Mouse (Mus musculus): ENCODE measurements around the gene Cidec. TPM values are rescaled to one million over a fixed set of nuclear protein-coding genes. Genes with fewer than 3 reads are reported as not detected.
A peak's percentile ranks its signal among the peaks of the same experiment; 100 is the strongest.

Gene Cidec
- total RNA-seq, 2 experiments from 2014 or later, result 9.6 to 41.2 TPM

- DNase-seq, result peak; percentile 94 to 95
- intact Hi-C loops (cut with DNase I), result loop anchor here (2.0 kb wide), 2 partner anchors 43 to 71 kb away; partner anchors contain the start of gene Brpf1
These were observed 57.8 kb downstream of the Cidec start, which contains the start of the genes Tada3 and Arpc4 for GRCm38 (mm10) chr6:113377496-113378385. TSS of gene Tada3 (minus strand) at chr6:113377883. TSS of gene Arpc4 (plus strand) at chr6:113378115.

GRCm38 (mm10) chr6:113377172-113377495 lies 58.4 kb downstream of the Cidec start:
- DNase-seq, result no peak
- intact Hi-C loops (cut with DNase I), result loop anchor here (2.0 kb wide), 1 partner anchor 42 kb away; no protein-coding TSS in a partner anchor

Small RNA genes within 50 kb of the gene (microRNA-seq; reads per million reads assigned to microRNA genes)
- 0 reads per million in 2 experiments for gene Gm24387

Other genes with a start within 250 kb of the Cidec start
- gene Lhfpl4, start 240.4 kb downstream of the Cidec start, total RNA-seq (2021), result under 1 TPM; 0.41 to 0.47 TPM
- 10 to 100 TPM; 15.5 to 16.1 TPM for gene Mtmr14, start 197.9 kb downstream of the Cidec start, total RNA-seq (2021)
- gene Cpne9, start 153.5 kb downstream of the Cidec start, total RNA-seq (2021), result not detected
- 10 to 100 TPM; 20.1 to 21.8 TPM for gene Brpf1, start 128.6 kb downstream of the Cidec start, total RNA-seq (2021)
- 1 to 10 TPM; 7.1 to 7.2 TPM for gene Ogg1, start 108.8 kb downstream of the Cidec start, total RNA-seq (2021)
- 10 to 100 TPM; 67.2 to 76.7 TPM for gene Camk1, start 91.8 kb downstream of the Cidec start, total RNA-seq (2021)
- 10 to 100 TPM; 22.0 to 23.5 TPM for gene Tada3, start 57.9 kb downstream of the Cidec start, total RNA-seq (2021)
- gene Arpc4, start 57.6 kb downstream of the Cidec start, total RNA-seq (2021), result 100 to 1,000 TPM; 124 to 138 TPM
- gene Ttll3, start 46.5 kb downstream of the Cidec start, total RNA-seq (2021), result 1 to 10 TPM in 1 of 2 experiments, under 1 TPM in 1; 0.92 to 2.2 TPM
- gene Rpusd3, start 16.4 kb downstream of the Cidec start, total RNA-seq (2021), result 10 to 100 TPM in 1 of 2 experiments, 1 to 10 TPM in 1; 8.9 to 14.3 TPM
- gene Jagn1, start 6.8 kb upstream of the Cidec start, total RNA-seq (2021), result 10 to 100 TPM; 26.8 to 28.2 TPM
- 1 to 10 TPM; 1.1 to 1.2 TPM for gene Il17re, start 22.7 kb upstream of the Cidec start, total RNA-seq (2021)
- gene Il17rc, start 35.7 kb upstream of the Cidec start, total RNA-seq (2021), result 10 to 100 TPM in 1 of 2 experiments, 1 to 10 TPM in 1; 8.9 to 11.3 TPM
- gene Creld1, start 47.5 kb upstream of the Cidec start, total RNA-seq (2021), result 10 to 100 TPM; 38.9 to 41.6 TPM
- not detected for gene Prrt3, start 66.2 kb upstream of the Cidec start, total RNA-seq (2021)
- gene Emc3, start 95.9 kb upstream of the Cidec start, total RNA-seq (2021), result 10 to 100 TPM; 62.2 to 64.0 TPM
- gene Fancd2, start 95.9 kb upstream of the Cidec start, total RNA-seq (2021), result 1 to 10 TPM; 3.0 to 3.6 TPM
- gene Fancd2os, start 165.0 kb upstream of the Cidec start, total RNA-seq (2021), result not detected
- gene Brk1, start 169.0 kb upstream of the Cidec start, total RNA-seq (2021), result 10 to 100 TPM; 92.4 to 94.8 TPM
- 10 to 100 TPM; 11.6 to 18.1 TPM for gene Vhl, start 188.2 kb upstream of the Cidec start, total RNA-seq (2021)
- gene Irak2, start 202.7 kb upstream of the Cidec start, total RNA-seq (2021), result 10 to 100 TPM; 10.1 to 14.1 TPM

Data from heart, postnatal 10 days (tissue).